Comparison of ENCODE assay signal across 8 mouse cellular contexts in genomic region chr9:66060308-66060647, GRCm38 (mm10). TPM values are rescaled to one million over a fixed set of nuclear protein-coding genes. Genes with fewer than 3 reads are reported as not detected.
A peak's percentile ranks its signal among the peaks of the same experiment; 100 is the strongest.
DNase-seq lines count a peak whose midpoint lies in the region; ATAC-seq lines count a peak whose summit lies in the region.

No protein-coding gene starts in this region.

- no peak for DNase-seq in kidney, postnatal 10 days
- no peak for DNase-seq in embryonic facial prominence, embryonic 11.5 days (ENCODE audit: low spot score)
- DNase-seq in adrenal gland, postnatal 10 days = no peak
- DNase-seq in ovary, postnatal 14 days (ENCODE audit: low spot score) = no peak
- DNase-seq in cerebellum, postnatal 10 days = no peak

- no peaks in the 10 kb centered on the region for H3K27me3 ChIP-seq in kidney, embryonic 16.5 days (ENCODE audit: insufficient read depth, low read length)
- H3K27me3 ChIP-seq in embryonic facial prominence, embryonic 11.5 days (ENCODE audit: control insufficient read depth, insufficient read depth, low read length) = no peaks in the 10 kb centered on the region
- H3K27me3 ChIP-seq in intestine, embryonic 15.5 days (replicated peaks) = no peaks in the 10 kb centered on the region
- no peaks in the 10 kb centered on the region for H3K27me3 ChIP-seq in neural tube, embryonic 12.5 days (replicated peaks)

- peaks cover 16% of the 10 kb centered on the region for H3K4me1 ChIP-seq in kidney, embryonic 16.5 days (ENCODE audit: insufficient read depth, low read length)
- no peaks in the 10 kb centered on the region for H3K4me1 ChIP-seq in embryonic facial prominence, embryonic 11.5 days (ENCODE audit: control insufficient read depth, insufficient read depth, low read length)
- H3K4me1 ChIP-seq in intestine, embryonic 15.5 days (replicated peaks) = peaks cover 18% of the 10 kb centered on the region
- peaks cover 11% of the 10 kb centered on the region for H3K4me1 ChIP-seq in neural tube, embryonic 12.5 days

- peaks cover 27% of the 10 kb centered on the region for H3K36me3 ChIP-seq in kidney, embryonic 16.5 days (ENCODE audit: insufficient read depth, low read length)
- peaks cover 11% of the 10 kb centered on the region for H3K36me3 ChIP-seq in embryonic facial prominence, embryonic 11.5 days (replicated peaks; ENCODE audit: control insufficient read depth, insufficient read depth, low read depth, low read length)
- peaks cover 21% of the 10 kb centered on the region for H3K36me3 ChIP-seq in intestine, embryonic 15.5 days
- H3K36me3 ChIP-seq in neural tube, embryonic 12.5 days = peaks cover 27% of the 10 kb centered on the region

- H3K9me3 ChIP-seq in kidney, embryonic 16.5 days (ENCODE audit: low read length) = no peaks in the 10 kb centered on the region
- H3K9me3 ChIP-seq in embryonic facial prominence, embryonic 11.5 days (replicated peaks; ENCODE audit: control insufficient read depth, low read length) = no peaks in the 10 kb centered on the region
- H3K9me3 ChIP-seq in intestine, embryonic 15.5 days = no peaks in the 10 kb centered on the region
- no peaks in the 10 kb centered on the region for H3K9me3 ChIP-seq in neural tube, embryonic 12.5 days

- H3K9ac ChIP-seq in kidney, embryonic 16.5 days (replicated peaks; ENCODE audit: low read length) = peak overlapping the region; percentile 89
- H3K9ac ChIP-seq in embryonic facial prominence, embryonic 11.5 days (replicated peaks; ENCODE audit: low read length) = peak overlapping the region; percentile 89
- H3K9ac ChIP-seq in intestine, embryonic 15.5 days = peak overlapping the region; percentile 79
- peak overlapping the region; percentile 81 for H3K9ac ChIP-seq in neural tube, embryonic 12.5 days

- peak overlapping the region; percentile 68 for H3K4me2 ChIP-seq in kidney, embryonic 16.5 days (replicated peaks; ENCODE audit: low read depth, low read length)
- H3K4me2 ChIP-seq in embryonic facial prominence, embryonic 11.5 days (ENCODE audit: low read depth, low read length) = peak overlapping the region; percentile 72
- peak overlapping the region; percentile 70 for H3K4me2 ChIP-seq in intestine, embryonic 15.5 days (replicated peaks)
- H3K4me2 ChIP-seq in neural tube, embryonic 12.5 days (replicated peaks) = peak overlapping the region; percentile 67

- H3K27ac ChIP-seq in kidney, embryonic 16.5 days (ENCODE audit: low read length) = peak overlapping the region; percentile 68
- H3K27ac ChIP-seq in embryonic facial prominence, embryonic 11.5 days (replicated peaks; ENCODE audit: low read depth, low read length) = 0 out of 2 replicates have a peak overlapping the region, but pooled peaks have one; percentile 44
- peak overlapping the region; percentile 78 for H3K27ac ChIP-seq in intestine, embryonic 15.5 days
- peak overlapping the region; percentile 64; the same call in 1 of the 2 replicates for H3K27ac ChIP-seq in neural tube, embryonic 12.5 days

- peak overlapping the region; percentile 72 for H3K4me3 ChIP-seq in kidney, embryonic 16.5 days (ENCODE audit: low read length)
- peak overlapping the region; percentile 84 for H3K4me3 ChIP-seq in embryonic facial prominence, embryonic 11.5 days (ENCODE audit: low read depth, low read length)
- H3K4me3 ChIP-seq in intestine, embryonic 15.5 days (replicated peaks) = peak overlapping the region; percentile 82
- H3K4me3 ChIP-seq in neural tube, embryonic 12.5 days = peak overlapping the region; percentile 79

- whole genome bisulfite sequencing in kidney, embryonic 16.5 days = under 1% methylated on average over 20 of the region's 20 CpGs
- WGBS in embryonic facial prominence, embryonic 11.5 days = under 1% methylated on average over 20 of the region's 20 CpGs
- under 1% methylated on average over 20 of the region's 20 CpGs for WGBS in intestine, embryonic 15.5 days
- 1% methylated on average over 20 of the region's 20 CpGs for WGBS in neural tube, embryonic 12.5 days

- ATAC-seq in kidney, embryonic 16.5 days (ENCODE audit: low FRiP score, low TSS enrichment) = peak; percentile 74
- peak; percentile 51; the same call in 1 of the 2 replicates for ATAC-seq in embryonic facial prominence, embryonic 11.5 days (replicated peaks; ENCODE audit: insufficient number of reproducible peaks, low FRiP score, low TSS enrichment, low read depth)
- ATAC-seq in intestine, embryonic 15.5 days = peak; percentile 68
- ATAC-seq in neural tube, embryonic 12.5 days (ENCODE audit: low FRiP score, low read depth) = peak; percentile 78

RNA-seq across cellular contexts. Expression of gene Ppib, which starts 0.3 kb away (rescaled TPM):
- 654 and 670 TPM in 2 replicates for polyA plus RNA-seq in kidney, embryonic 16.5 days (2015; fragmentation: Nextera tagmentation; extraction: Ambion mirVana)
- polyA plus RNA-seq in embryonic facial prominence, embryonic 11.5 days (2014; fragmentation: Nextera tagmentation; extraction: Ambion mirVana) = 543 and 552 TPM in 2 replicates
- 638 and 715 TPM in 2 replicates for polyA plus RNA-seq in intestine, embryonic 15.5 days (2015; fragmentation: Nextera tagmentation; extraction: Ambion mirVana)
- polyA plus RNA-seq in neural tube, embryonic 12.5 days (2016; fragmentation: Nextera tagmentation; extraction: Ambion mirVana) = 452 and 475 TPM in 2 replicates
- 100 to 1,000 TPM; 364 to 402 TPM for total RNA-seq in adrenal gland, postnatal 10 days (2021)

RNA-seq across cellular contexts. Expression of gene Snx22, which starts 9.2 kb away (rescaled TPM):
- 1.4 and 1.7 TPM in 2 replicates for polyA plus RNA-seq in kidney, embryonic 16.5 days (2015; fragmentation: Nextera tagmentation; extraction: Ambion mirVana)
- polyA plus RNA-seq in embryonic facial prominence, embryonic 11.5 days (2014; fragmentation: Nextera tagmentation; extraction: Ambion mirVana) = 4.1 and 4.7 TPM in 2 replicates
- 1.1 and 1.4 TPM in 2 replicates for polyA plus RNA-seq in intestine, embryonic 15.5 days (2015; fragmentation: Nextera tagmentation; extraction: Ambion mirVana)
- 4.2 and 4.7 TPM in 2 replicates for polyA plus RNA-seq in neural tube, embryonic 12.5 days (2016; fragmentation: Nextera tagmentation; extraction: Ambion mirVana)
- 1 to 10 TPM in 1 of 2 experiments, under 1 TPM in 1; 0.66 to 1.9 TPM for total RNA-seq in adrenal gland, postnatal 10 days (2021)
